Mouse (Mus musculus) bone marrow, adult 2 months (tissue): ENCODE results near the gene Ropn1l.

Experiments
- CTCF ChIP-seq: fragments of 200-500 bp; IDR thresholded peaks from 2 replicates; pipeline ENCODE4 v1.5.1; 2011; ENCODE audit warnings: low read length, control low read depth; ENCODE audit not compliant: control insufficient read depth, insufficient read depth
- POLR2A ChIP-seq: fragments of 200-500 bp; IDR thresholded peaks from 2 replicates; pipeline ENCODE4 v1.6.1; 2011; ENCODE audit warnings: low read depth, mild to moderate bottlenecking, control low read depth, low read length, borderline replicate concordance; ENCODE audit not compliant: control insufficient read depth

DNA sequence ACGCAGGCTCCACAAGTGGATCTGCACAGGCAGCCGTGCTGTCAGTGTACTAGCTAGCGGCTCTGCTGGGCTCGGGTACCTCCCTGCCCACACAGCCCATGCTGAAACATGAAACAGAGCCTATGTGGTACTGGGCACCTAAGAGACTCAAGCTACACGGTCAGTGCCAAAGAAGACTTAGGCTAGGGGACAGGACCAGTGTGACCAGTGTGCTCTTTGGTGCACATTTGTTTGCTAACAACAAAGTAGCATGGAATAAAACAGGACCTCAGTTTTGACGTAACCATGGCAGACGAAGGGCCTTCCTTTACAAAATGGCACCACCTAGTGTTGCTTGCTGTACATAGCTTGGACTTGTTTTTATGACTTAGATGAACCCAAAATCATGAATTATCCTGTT, 6.4 kb downstream of the Ropn1l start:
- TF ChIP-seq POLR2A (no peak), CTCF (no peak)
